Mouse (Mus musculus): ENCODE measurements at regions not wholly inside any gene's neighbourhood (a gene's known extent, or its start where the extent isn't known, plus 50 kb on each side); places are given as distances from the start of the nearest gene placed in this dataset.

DNA sequence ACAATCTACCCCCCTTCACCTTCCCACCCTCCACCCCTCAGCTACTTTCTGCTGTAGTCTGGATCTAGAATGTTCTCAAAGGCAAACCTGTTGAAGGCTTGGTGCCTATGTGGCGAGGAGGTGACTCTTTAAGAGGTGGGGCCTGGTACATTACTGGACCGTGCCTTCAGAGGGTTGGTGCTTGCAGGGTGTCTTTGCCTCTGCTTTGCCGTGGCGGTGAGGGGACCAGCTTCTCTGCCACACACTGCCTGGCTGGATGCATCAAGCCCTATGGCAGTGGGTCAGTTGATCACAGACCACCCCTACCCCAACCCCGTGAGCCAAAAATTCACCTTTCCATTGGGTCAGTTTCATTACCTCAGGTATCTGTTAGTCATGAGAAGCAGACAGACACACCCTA lies 81.9 kb downstream of the Tmem30b start:
- TF ChIP-seq POLR2A (IDR thresholded peaks at IDR 0.05; ENCODE audit: borderline replicate concordance, insufficient read depth, low read length): no peak
- TF ChIP-seq CTCF (IDR thresholded peaks at IDR 0.05; ENCODE audit: borderline replicate concordance, insufficient read depth, low read depth, low read length): no peak

Data from cerebellum, adult 2 months (tissue).